Mouse (Mus musculus): ENCODE results near the gene Nr1h2.

The Nr1h2 gene

GRCm38 (mm10) chr7:44549621-44550408 is 3.9 kb downstream of the Nr1h2 start:
- DNase-seq (ENCODE audit: low spot score) = no peak

GRCm38 (mm10) chr7:44548497-44549087 is 5.2 kb downstream of the Nr1h2 start, which contains the start of gene Pold1:
TSS of gene Pold1 (minus strand) at chr7:44548849.
- peak; percentile 99 for DNase-seq (ENCODE audit: low spot score)

- no peak for DNase-seq (ENCODE audit: low spot score)
Observed at GRCm38 (mm10) chr7:44547725-44548124, 6.0 kb downstream of the Nr1h2 start.

- no peak for DNase-seq (ENCODE audit: low spot score)
Observed at GRCm38 (mm10) chr7:44547041-44547440, 6.7 kb downstream of the Nr1h2 start.

- no peak for DNase-seq (ENCODE audit: low spot score)
Observed at GRCm38 (mm10) chr7:44546274-44546673, 7.5 kb downstream of the Nr1h2 start.

- no peak for DNase-seq (ENCODE audit: low spot score)
Observed at GRCm38 (mm10) chr7:44543071-44543470, 10.7 kb downstream of the Nr1h2 start.

- no peak for DNase-seq (ENCODE audit: low spot score)
Observed at GRCm38 (mm10) chr7:44542555-44542954, 11.2 kb downstream of the Nr1h2 start.

GRCm38 (mm10) chr7:44538756-44539624 is 14.8 kb downstream of the Nr1h2 start:
- DNase-seq (ENCODE audit: low spot score) = no peak

GRCm38 (mm10) chr7:44537496-44537895 is 16.3 kb downstream of the Nr1h2 start:
- peak; percentile 38 for DNase-seq (ENCODE audit: low spot score)

GRCm38 (mm10) chr7:44537009-44537408 is 16.7 kb downstream of the Nr1h2 start:
- no peak for DNase-seq (ENCODE audit: low spot score)

GRCm38 (mm10) chr7:44536590-44536968 is 17.2 kb downstream of the Nr1h2 start:
- DNase-seq (ENCODE audit: low spot score) = peak; percentile 42

GRCm38 (mm10) chr7:44535657-44536589 is 17.8 kb downstream of the Nr1h2 start:
- no peak for DNase-seq (ENCODE audit: low spot score)

- DNase-seq (ENCODE audit: low spot score) = no peak
Observed at GRCm38 (mm10) chr7:44534656-44535441, 18.9 kb downstream of the Nr1h2 start.

GRCm38 (mm10) chr7:44534242-44534641 is 19.5 kb downstream of the Nr1h2 start:
- DNase-seq (ENCODE audit: low spot score) = no peak

GRCm38 (mm10) chr7:44533746-44534045 is 20.1 kb downstream of the Nr1h2 start:
- no peak for DNase-seq (ENCODE audit: low spot score)

GRCm38 (mm10) chr7:44532918-44533745 is 20.6 kb downstream of the Nr1h2 start:
- no peak for DNase-seq (ENCODE audit: low spot score)

GRCm38 (mm10) chr7:44531946-44532732 is 21.6 kb downstream of the Nr1h2 start, which contains the start of gene Spib:
TSS of gene Spib (minus strand) at chr7:44532071.
- DNase-seq (ENCODE audit: low spot score) = no peak

GRCm38 (mm10) chr7:44531207-44531606 is 22.5 kb downstream of the Nr1h2 start:
- no peak for DNase-seq (ENCODE audit: low spot score)

GRCm38 (mm10) chr7:44530507-44530906 is 23.2 kb downstream of the Nr1h2 start:
- DNase-seq (ENCODE audit: low spot score) = no peak

Measured in ovary, postnatal 36 days (tissue).